Mouse (Mus musculus) forebrain, embryonic 16.5 days (tissue): Measurements from ENCODE around the gene Col12a1. TPM values are rescaled to one million over a fixed set of nuclear protein-coding genes. Genes with fewer than 3 reads are reported as not detected.
"Not testable (repeated sequence)": the region's sequence is repeated elsewhere in the genome, so short reads cannot be mapped to it uniquely, and the experiment has no call there.

Experiments used
- ATAC-seq: fragments of 200-750 bp; cut with Nextera tagmentation; 2 replicates; pipeline ENCODE4 v1.8.0; 2017; ENCODE audit warnings: mild to moderate bottlenecking, moderate library complexity
- H3K27ac ChIP-seq: fragments of 300-500 bp; sonication (generic); 2 replicates; pipeline ENCODE4 v1.5.1; 2014; ENCODE audit warnings: low read length, control low read depth
- H3K27me3 ChIP-seq: fragments of 300-500 bp; sonication (generic); replicated peaks from 2 replicates; pipeline ENCODE4 v1.6.1; 2014; ENCODE audit warnings: low read length; ENCODE audit not compliant: control insufficient read depth, insufficient read depth
- H3K36me3 ChIP-seq: fragments of 300-500 bp; sonication (generic); 2 replicates; pipeline ENCODE4 v1.6.1; 2014; ENCODE audit not compliant: control insufficient read depth, insufficient read depth
- H3K4me1 ChIP-seq: fragments of 300-500 bp; sonication (generic); replicated peaks from 2 replicates; pipeline ENCODE4 v1.6.1; 2014; ENCODE audit warnings: low read length; ENCODE audit not compliant: control insufficient read depth, insufficient read depth
- H3K4me2 ChIP-seq: fragments of 300-500 bp; sonication (generic); 2 replicates; pipeline ENCODE4 v1.6.1; 2014; ENCODE audit warnings: mild to moderate bottlenecking, low read length, control low read depth
- H3K4me3 ChIP-seq: fragments of 300-500 bp; sonication (generic); replicated peaks from 2 replicates; pipeline ENCODE4 v1.5.1; 2014; ENCODE audit warnings: mild to moderate bottlenecking, low read length, control low read depth
- H3K9ac ChIP-seq: fragments of 300-500 bp; sonication (generic); replicated peaks from 2 replicates; pipeline ENCODE4 v1.6.1; 2014; ENCODE audit warnings: low read depth, low read length, control low read depth
- H3K9me3 ChIP-seq: fragments of 300-500 bp; sonication (generic); 2 replicates; pipeline ENCODE4 v1.6.1; 2016; ENCODE audit warnings: low read length; ENCODE audit not compliant: control insufficient read depth
- WGBS: fragments of 180-500 bp; shearing (Covaris S2); extraction: QIAGEN DNeasy Blood & Tissue Kit; methylation state at CpG from one replicate; pipeline ENCODE4 v1.1.7; 2014; 5-methylcytosine and 5-hydroxymethylcytosine counted together
- polyA plus RNA-seq: library from polyadenylated mRNA; unstranded; fragments of >200 nt; fragmentation: Nextera tagmentation; extraction: Ambion mirVana; gene quantifications from 2 replicates; pipeline ENCODE4 v1.2.1, GENCODE M21; 2015

Gene Col12a1
- polyA plus RNA-seq, 1 experiment from 2014 or later, result 6.8 TPM

- Histone ChIP-seq H3K4me1 (peaks cover 39% of the 10 kb centered on the region), H3K27me3 (peaks cover 30% of the 10 kb centered on the region), H3K36me3 (no peaks in the 10 kb centered on the region), H3K9me3 (no peaks in the 10 kb centered on the region), H3K4me3 (peak overlapping the region; percentile 54), H3K27ac (no peak overlapping the region), H3K9ac (no peak overlapping the region), H3K4me2 (peak overlapping the region; percentile 93)
- ATAC-seq, result no peak
- 24% methylated on average over 5 of the region's 5 CpGs for WGBS
Observed at GRCm38 (mm10) chr9:79716496-79716895, 2.1 kb downstream of the Col12a1 start.

GRCm38 (mm10) chr9:79714471-79715045, 4.1 kb downstream of the Col12a1 start:
- H3K9ac ChIP-seq, result no peak overlapping the region; the same call in 1 of the 2 replicates

GRCm38 (mm10) chr9:79689771-79690535, 28.7 kb downstream of the Col12a1 start:
- Histone ChIP-seq H3K27ac (no peak overlapping the region), H3K4me2 (no peak overlapping the region), H3K4me1 (no peaks in the 10 kb centered on the region), H3K9me3 (no peaks in the 10 kb centered on the region), H3K27me3 (no peaks in the 10 kb centered on the region), H3K4me3 (no peak overlapping the region), H3K9ac (no peak overlapping the region), H3K36me3 (no peaks in the 10 kb centered on the region)
- ATAC-seq, result no peak
- whole genome bisulfite sequencing, result 46% methylated on average over 11 of the region's 11 CpGs

More at GRCm38 (mm10) chr9:79714471-79715045, 4.1 kb downstream of the Col12a1 start:
- H3K27me3 ChIP-seq, result peaks cover 16% of the 10 kb centered on the region
- peak overlapping the region; percentile 44 for H3K4me2 ChIP-seq
- 2% methylated on average over 16 of the region's 16 CpGs for WGBS
- H3K9me3 ChIP-seq, result no peaks in the 10 kb centered on the region
- peak; percentile 55 for ATAC-seq
- H3K36me3 ChIP-seq, result no peaks in the 10 kb centered on the region
- H3K4me1 ChIP-seq, result peaks cover 37% of the 10 kb centered on the region
- peak overlapping the region; percentile 24 for H3K4me3 ChIP-seq
- H3K27ac ChIP-seq, result no peak overlapping the region

- no peak overlapping the region for H3K4me3 ChIP-seq
- no peak for ATAC-seq
- no peaks in the 10 kb centered on the region for H3K36me3 ChIP-seq
- WGBS, result 82% methylated on average over 7 of the region's 7 CpGs
- no peak overlapping the region for H3K27ac ChIP-seq
- H3K9ac ChIP-seq, result no peak overlapping the region
- H3K27me3 ChIP-seq, result no peaks in the 10 kb centered on the region
- H3K4me1 ChIP-seq, result no peaks in the 10 kb centered on the region
- H3K4me2 ChIP-seq, result no peak overlapping the region
- H3K9me3 ChIP-seq, result no peaks in the 10 kb centered on the region
Observed at GRCm38 (mm10) chr9:79689342-79689741, 29.3 kb downstream of the Col12a1 start.

- 92% methylated on average over 3 of the region's 3 CpGs for WGBS
- Histone ChIP-seq H3K9ac (no peak overlapping the region), H3K27ac (no peak overlapping the region), H3K27me3 (no peaks in the 10 kb centered on the region), H3K36me3 (no peaks in the 10 kb centered on the region), H3K4me3 (no peak overlapping the region), H3K9me3 (no peaks in the 10 kb centered on the region), H3K4me1 (no peaks in the 10 kb centered on the region), H3K4me2 (no peak overlapping the region)
- ATAC-seq, result no peak
Observed at GRCm38 (mm10) chr9:79687227-79687626, 31.4 kb downstream of the Col12a1 start.

GRCm38 (mm10) chr9:79686049-79686448, 32.6 kb downstream of the Col12a1 start:
- no peaks in the 10 kb centered on the region for H3K4me1 ChIP-seq
- ATAC-seq, result no peak
- H3K9me3 ChIP-seq, result no peaks in the 10 kb centered on the region
- H3K4me2 ChIP-seq, result no peak overlapping the region
- 5% methylated on average over 1 of the region's 1 CpGs for WGBS
- no peaks in the 10 kb centered on the region for H3K27me3 ChIP-seq
- no peaks in the 10 kb centered on the region for H3K36me3 ChIP-seq
- no peak overlapping the region for H3K9ac ChIP-seq
- no peak overlapping the region for H3K4me3 ChIP-seq
- no peak overlapping the region for H3K27ac ChIP-seq

- no peak for ATAC-seq
- Histone ChIP-seq H3K4me1 (no peaks in the 10 kb centered on the region), H3K9me3 (no peaks in the 10 kb centered on the region), H3K4me3 (no peak overlapping the region), H3K4me2 (no peak overlapping the region), H3K9ac (no peak overlapping the region), H3K36me3 (no peaks in the 10 kb centered on the region), H3K27ac (no peak overlapping the region), H3K27me3 (no peaks in the 10 kb centered on the region)
- 79% methylated on average over 4 of the region's 4 CpGs for WGBS
Observed at GRCm38 (mm10) chr9:79680453-79681240, 38.0 kb downstream of the Col12a1 start.

GRCm38 (mm10) chr9:79668806-79669205, 49.8 kb downstream of the Col12a1 start:
- not testable (repeated sequence) for H3K4me1 ChIP-seq, H3K27me3 ChIP-seq, H3K9ac ChIP-seq, H3K27ac ChIP-seq, H3K4me2 ChIP-seq, H3K4me3 ChIP-seq, ATAC-seq, H3K36me3 ChIP-seq, H3K9me3 ChIP-seq
- 86% methylated on average over 1 of the region's 1 CpGs for WGBS
